Mouse (Mus musculus) CD4-positive, CD25-positive, alpha-beta regulatory T cell, adult 2 months (primary cell): ENCODE measurements at regions not wholly inside any gene's neighbourhood (a gene's known extent, or its start where the extent isn't known, plus 50 kb on each side); places are given as distances from the start of the nearest gene placed in this dataset.

Source experiments
- DNase-seq: peaks from one replicate; pipeline ENCODE4 v3.0.0-alpha.2; 2012; ENCODE audit warnings: low read depth, low spot score

DNA sequence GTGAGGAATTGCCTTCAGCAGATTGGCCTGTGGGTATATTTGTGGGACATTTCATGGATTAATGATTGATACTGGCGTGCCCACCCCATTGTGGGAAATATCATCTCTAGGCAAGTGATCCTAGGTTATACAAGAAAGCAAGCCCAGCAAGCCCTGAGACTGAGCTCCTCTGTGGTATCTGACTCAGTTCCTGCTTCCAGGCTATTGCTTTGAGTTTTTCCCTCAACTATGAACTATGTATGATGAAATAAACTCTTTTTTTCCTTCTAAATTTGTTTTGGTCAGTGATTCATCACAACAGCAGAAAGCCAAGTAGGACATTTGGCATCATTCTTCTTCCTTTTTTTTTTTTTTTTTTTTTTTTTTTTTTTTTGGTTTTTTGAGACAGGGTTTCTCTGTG lies 119.8 kb downstream of the Tbr1 start:
- DNase-seq: no peak

DNA sequence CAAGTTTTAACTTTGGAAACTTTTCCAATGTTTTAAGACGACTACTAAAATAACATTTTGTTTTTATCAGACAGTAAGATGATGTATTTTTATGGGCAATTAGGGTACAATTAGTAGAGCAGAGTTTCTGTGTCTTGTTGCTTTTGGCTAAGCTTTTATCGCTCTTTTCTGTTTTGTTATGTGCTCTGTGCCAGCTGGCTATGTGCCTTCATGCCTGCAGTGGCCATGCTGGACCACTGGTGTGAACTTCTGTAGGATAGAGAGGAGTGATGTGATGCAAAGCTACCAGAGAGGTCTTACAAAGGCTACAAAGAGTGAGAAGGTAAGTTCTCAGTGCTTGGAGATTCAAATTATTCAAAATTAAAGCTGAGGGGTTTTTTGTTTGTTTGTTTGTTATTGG lies 108.0 kb upstream of the Slc4a10 start:
- DNase-seq: no peak

DNA sequence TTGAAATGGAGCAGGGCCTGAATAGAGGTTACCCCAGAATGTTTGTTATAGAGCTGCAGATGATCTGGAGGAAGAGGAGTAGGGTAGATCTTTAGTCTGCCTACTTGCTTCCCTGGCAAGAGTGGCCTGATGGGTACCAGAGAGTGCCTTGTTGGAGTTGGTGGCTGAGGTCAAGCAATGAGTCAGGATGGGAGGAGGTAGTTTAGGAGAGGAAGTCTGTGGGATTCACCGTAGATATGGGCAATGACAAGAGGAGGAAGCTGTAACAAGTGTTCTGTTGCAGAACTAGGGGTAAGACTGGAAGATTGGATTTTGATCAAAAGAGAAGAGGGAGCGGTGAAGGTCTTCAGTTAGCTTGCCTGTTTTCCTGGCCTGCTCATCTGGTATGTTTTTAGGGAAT lies 80.3 kb upstream of the Slc4a10 start:
- no peak for DNase-seq

DNA sequence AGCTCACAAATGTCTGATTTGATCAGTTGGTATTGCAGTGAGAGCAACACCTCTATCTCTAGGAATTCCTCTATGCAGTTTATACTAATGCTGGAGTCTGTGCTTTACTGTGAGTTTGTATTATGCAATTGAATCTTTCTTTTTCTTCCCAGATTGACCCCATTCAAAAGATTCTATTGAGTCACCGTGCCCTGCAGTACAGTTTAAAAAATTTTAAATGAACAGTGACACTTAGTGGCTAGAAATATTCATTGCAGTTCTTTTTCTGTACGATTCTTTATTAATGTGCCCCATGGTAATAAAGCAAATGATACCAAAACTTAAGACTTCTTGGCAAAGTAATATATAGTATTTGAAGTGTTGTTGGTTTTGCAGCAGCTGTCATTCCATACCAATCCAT lies 78.5 kb upstream of the Slc4a10 start:
- peak; percentile 9 for DNase-seq

DNA sequence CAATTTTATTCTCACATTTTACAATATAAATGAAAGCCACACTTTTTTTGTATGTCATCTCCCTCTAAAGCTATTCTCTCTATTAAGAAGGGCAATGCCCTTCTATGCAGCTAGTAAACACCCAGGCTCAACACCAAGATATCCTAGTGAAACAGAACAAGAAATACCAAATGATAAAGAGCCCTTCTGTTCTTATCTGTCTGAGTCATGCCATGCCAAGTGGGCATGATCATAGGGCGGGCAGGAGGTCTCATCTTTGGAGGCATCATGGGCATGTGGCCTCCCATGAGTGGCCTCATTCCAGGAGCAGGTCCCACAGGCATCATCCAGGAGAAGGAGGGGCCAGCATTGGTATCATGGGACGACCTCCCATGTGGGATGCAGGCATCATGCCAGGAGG lies 76.2 kb upstream of the Slc4a10 start:
- no peak for DNase-seq

DNA sequence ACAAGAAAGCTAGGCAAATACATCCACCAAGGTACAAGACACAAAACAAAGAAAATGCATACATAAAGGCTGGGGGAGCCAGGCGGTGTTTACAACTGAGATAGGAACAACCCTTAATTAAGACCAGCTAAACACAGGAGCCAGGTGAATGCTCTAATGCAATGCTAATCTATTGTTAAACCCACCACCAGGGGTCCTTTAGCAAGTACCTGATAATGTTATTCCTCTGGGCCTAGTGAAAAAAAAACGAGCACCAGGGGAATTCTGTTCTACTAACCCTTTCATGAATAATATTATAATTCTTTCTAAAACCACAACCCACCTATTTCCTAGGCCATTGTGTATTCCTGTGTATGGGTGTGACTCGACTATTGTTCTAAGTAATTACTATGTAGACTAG lies 61.5 kb upstream of the Slc4a10 start:
- DNase-seq: peak; percentile 2

DNA sequence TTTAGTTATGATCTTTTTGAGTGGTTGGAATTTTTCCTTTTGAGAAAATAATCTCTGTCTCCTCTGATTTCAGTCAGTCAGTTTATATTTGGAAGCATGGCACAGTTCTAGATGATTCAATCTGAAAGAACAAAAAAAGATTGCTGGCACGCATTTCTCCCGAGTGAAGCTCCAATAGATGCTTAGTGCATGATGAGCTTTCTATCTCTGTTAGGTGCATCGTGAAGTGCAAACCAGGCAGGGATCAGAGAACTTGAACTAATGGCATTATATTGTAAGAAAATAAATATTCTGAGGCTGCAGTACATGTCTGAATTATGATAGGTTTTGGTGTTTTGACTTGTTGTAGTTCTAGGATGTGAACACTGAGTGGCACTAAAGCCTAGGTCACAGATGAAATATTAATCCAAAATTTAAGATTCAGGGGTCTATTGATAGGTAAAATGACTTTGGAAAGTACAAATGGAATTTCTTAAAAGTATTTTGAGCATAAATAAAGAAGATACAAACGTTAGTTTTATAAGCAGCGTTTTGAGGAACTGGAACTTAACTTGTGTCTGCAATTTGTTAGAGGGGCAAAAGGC lies 59.2 kb upstream of the Slc4a10 start:
- peak; percentile 3 for DNase-seq
